Mouse (Mus musculus) megakaryocyte, embryonic 14.5 days (primary cell): ENCODE data around the gene Derl2.

Experiments used
- FLI1 ChIP-seq: IDR thresholded peaks from 2 replicates; pipeline ENCODE4 v1.6.1; 2012; ENCODE audit warnings: low read length, inconsistent platforms, mixed read lengths
- GATA1 ChIP-seq: IDR thresholded peaks from 3 replicates; pipeline ENCODE4 v1.6.1; 2012; ENCODE audit warnings: mixed read lengths, low read length, inconsistent platforms, borderline replicate concordance

DNA sequence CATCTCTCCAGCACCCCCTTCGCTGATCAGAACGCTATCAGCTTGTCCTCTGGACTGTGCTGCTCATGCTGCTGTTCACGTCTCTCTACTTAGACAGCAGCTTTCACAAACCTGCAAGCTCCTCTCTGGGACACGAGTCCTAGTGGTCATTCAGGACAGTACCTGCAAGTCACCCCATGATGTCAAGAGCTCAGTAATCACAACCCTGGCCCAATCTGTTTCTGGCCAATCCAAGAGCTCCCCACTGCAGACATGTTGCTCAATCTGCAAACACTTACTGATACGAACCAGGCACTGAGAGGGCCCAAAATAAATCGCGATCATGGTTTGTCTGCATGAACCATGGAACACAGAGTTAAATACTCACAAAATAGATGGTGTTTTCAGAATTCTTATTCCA is 6.9 kb downstream of the Derl2 start:
- no peak for TF ChIP-seq GATA1
- TF ChIP-seq FLI1: no peak
